Mouse (Mus musculus): ENCODE measurements around the gene Pdzd7. TPM values are rescaled to one million over a fixed set of nuclear protein-coding genes. Genes with fewer than 3 reads are reported as not detected.
A peak's percentile ranks its signal among the peaks of the same experiment; 100 is the strongest.
"Not testable (repeated sequence)": the region's sequence is repeated elsewhere in the genome, so short reads cannot be mapped to it uniquely, and the experiment has no call there.

The Pdzd7 gene
- polyA plus RNA-seq, 1 experiment from 2014 or later = 0.41 TPM

GRCm38 (mm10) chr19:45045236-45045635 is 281 bp downstream of the Pdzd7 start:
- DNase-seq (ENCODE audit: low spot score) (no peak), ATAC-seq (replicated peaks; ENCODE audit: insufficient number of reproducible peaks, low FRiP score, low TSS enrichment, low read depth) (no peak)
- no peaks in the 10 kb centered on the region; the same call in 1 of the 2 replicates for H3K36me3 ChIP-seq (replicated peaks; ENCODE audit: control insufficient read depth, insufficient read depth, low read depth, low read length)
- WGBS = 38% methylated on average over 15 of the region's 15 CpGs
- H3K4me2 ChIP-seq (ENCODE audit: low read depth, low read length) = no peak overlapping the region
- no peak overlapping the region for H3K9ac ChIP-seq (replicated peaks; ENCODE audit: low read length)
- H3K4me3 ChIP-seq (ENCODE audit: low read depth, low read length) = no peak overlapping the region
- H3K4me1 ChIP-seq (ENCODE audit: control insufficient read depth, insufficient read depth, low read length) = peaks cover 13% of the 10 kb centered on the region
- no peak overlapping the region for H3K27ac ChIP-seq (replicated peaks; ENCODE audit: low read depth, low read length)
- H3K9me3 ChIP-seq (replicated peaks; ENCODE audit: control insufficient read depth, low read length) = no peaks in the 10 kb centered on the region
- H3K27me3 ChIP-seq (ENCODE audit: control insufficient read depth, insufficient read depth, low read length) = peaks cover 11% of the 10 kb centered on the region

- ATAC-seq (replicated peaks; ENCODE audit: insufficient number of reproducible peaks, low FRiP score, low TSS enrichment, low read depth) = no peak
- H3K4me3 ChIP-seq (ENCODE audit: low read depth, low read length) = no peak overlapping the region
- H3K9ac ChIP-seq (replicated peaks; ENCODE audit: low read length) = no peak overlapping the region
- no peak for DNase-seq (ENCODE audit: low spot score)
- H3K4me2 ChIP-seq (ENCODE audit: low read depth, low read length) = no peak overlapping the region
- no peaks in the 10 kb centered on the region for H3K9me3 ChIP-seq (replicated peaks; ENCODE audit: control insufficient read depth, low read length)
- H3K36me3 ChIP-seq (replicated peaks; ENCODE audit: control insufficient read depth, insufficient read depth, low read depth, low read length) = no peaks in the 10 kb centered on the region; the same call in 1 of the 2 replicates
- H3K4me1 ChIP-seq (ENCODE audit: control insufficient read depth, insufficient read depth, low read length) = peaks cover 13% of the 10 kb centered on the region
- WGBS = 68% methylated on average over 11 of the region's 11 CpGs
- no peak overlapping the region for H3K27ac ChIP-seq (replicated peaks; ENCODE audit: low read depth, low read length)
- peaks cover 11% of the 10 kb centered on the region for H3K27me3 ChIP-seq (ENCODE audit: control insufficient read depth, insufficient read depth, low read length)
Measured at GRCm38 (mm10) chr19:45044389-45044927, 1.1 kb downstream of the Pdzd7 start.

DNA sequence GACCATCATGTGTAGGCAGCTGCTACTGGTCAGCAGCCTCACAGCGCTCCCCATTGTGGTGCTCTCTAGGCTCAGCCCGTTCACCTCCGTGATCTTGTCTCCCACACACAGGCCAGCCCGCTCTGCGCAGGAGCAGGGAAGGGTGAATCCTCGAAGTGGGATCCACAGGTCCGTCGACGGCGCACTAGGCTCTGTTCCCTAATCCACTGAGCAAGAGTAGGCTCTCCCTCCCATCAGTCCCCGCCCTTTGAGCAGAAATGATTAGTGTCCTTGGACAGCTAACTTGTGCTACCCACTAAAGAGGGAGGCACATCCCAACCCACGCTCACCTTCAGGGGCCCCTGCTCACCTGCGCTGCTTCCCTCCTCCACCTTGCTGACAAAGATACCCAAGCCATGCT is 5.3 kb downstream of the Pdzd7 start:
- DNase-seq (ENCODE audit: low spot score) (no peak), ATAC-seq (replicated peaks; ENCODE audit: insufficient number of reproducible peaks, low FRiP score, low TSS enrichment, low read depth) (no peak)
- Histone ChIP-seq H3K27me3 (ENCODE audit: control insufficient read depth, insufficient read depth, low read length) (no peaks in the 10 kb centered on the region; the same call in 1 of the 2 replicates), H3K9ac (replicated peaks; ENCODE audit: low read length) (no peak overlapping the region), H3K9me3 (replicated peaks; ENCODE audit: control insufficient read depth, low read length) (no peaks in the 10 kb centered on the region), H3K27ac (replicated peaks; ENCODE audit: low read depth, low read length) (no peak overlapping the region), H3K36me3 (replicated peaks; ENCODE audit: control insufficient read depth, insufficient read depth, low read depth, low read length) (no peaks in the 10 kb centered on the region), H3K4me3 (ENCODE audit: low read depth, low read length) (no peak overlapping the region), H3K4me1 (ENCODE audit: control insufficient read depth, insufficient read depth, low read length) (no peaks in the 10 kb centered on the region), H3K4me2 (ENCODE audit: low read depth, low read length) (no peak overlapping the region)
- WGBS = 48% methylated on average over 13 of the region's 13 CpGs

GRCm38 (mm10) chr19:45038198-45038597 is 7.3 kb downstream of the Pdzd7 start:
- H3K4me3 ChIP-seq (ENCODE audit: low read depth, low read length); H3K9me3 ChIP-seq (replicated peaks; ENCODE audit: control insufficient read depth, low read length); H3K27ac ChIP-seq (replicated peaks; ENCODE audit: low read depth, low read length); H3K4me2 ChIP-seq (ENCODE audit: low read depth, low read length); H3K36me3 ChIP-seq (replicated peaks; ENCODE audit: control insufficient read depth, insufficient read depth, low read depth, low read length); ATAC-seq (replicated peaks; ENCODE audit: insufficient number of reproducible peaks, low FRiP score, low TSS enrichment, low read depth); H3K27me3 ChIP-seq (ENCODE audit: control insufficient read depth, insufficient read depth, low read length); H3K4me1 ChIP-seq (ENCODE audit: control insufficient read depth, insufficient read depth, low read length); DNase-seq (ENCODE audit: low spot score); H3K9ac ChIP-seq (replicated peaks; ENCODE audit: low read length): not testable (repeated sequence)
- 91% methylated on average over 7 of the region's 7 CpGs for WGBS

DNA sequence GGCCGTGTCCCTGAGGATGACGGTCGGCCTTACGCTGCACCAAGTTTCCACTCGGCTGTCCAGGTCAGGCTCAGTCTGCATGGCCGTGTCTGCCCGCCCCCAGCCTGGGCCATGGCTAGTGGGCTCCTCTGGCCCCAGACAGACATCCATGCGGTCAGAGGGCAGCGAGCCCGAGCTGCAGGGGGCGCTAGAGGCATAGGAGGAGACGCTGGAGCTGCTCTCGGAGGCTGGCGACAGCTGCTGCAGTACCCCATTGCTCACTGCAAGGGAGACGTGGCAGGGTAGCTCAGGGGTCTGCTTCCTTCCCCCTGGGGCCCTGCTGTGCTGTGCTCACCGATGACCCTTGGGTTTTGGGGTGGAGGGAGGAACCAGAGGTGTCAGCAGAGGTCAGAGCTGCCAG is 8.7 kb downstream of the Pdzd7 start:
- no peak for ATAC-seq (replicated peaks; ENCODE audit: insufficient number of reproducible peaks, low FRiP score, low TSS enrichment, low read depth)
- 24% methylated on average over 16 of the region's 16 CpGs for WGBS
- no peaks in the 10 kb centered on the region for H3K9me3 ChIP-seq (replicated peaks; ENCODE audit: control insufficient read depth, low read length)
- H3K27ac ChIP-seq (replicated peaks; ENCODE audit: low read depth, low read length) = no peak overlapping the region
- peak; percentile 49 for DNase-seq (ENCODE audit: low spot score)
- no peak overlapping the region for H3K4me2 ChIP-seq (ENCODE audit: low read depth, low read length)
- no peaks in the 10 kb centered on the region; the same call in 1 of the 2 replicates for H3K27me3 ChIP-seq (ENCODE audit: control insufficient read depth, insufficient read depth, low read length)
- H3K9ac ChIP-seq (replicated peaks; ENCODE audit: low read length) = no peak overlapping the region
- H3K4me1 ChIP-seq (ENCODE audit: control insufficient read depth, insufficient read depth, low read length) = no peaks in the 10 kb centered on the region
- H3K36me3 ChIP-seq (replicated peaks; ENCODE audit: control insufficient read depth, insufficient read depth, low read depth, low read length) = no peaks in the 10 kb centered on the region
- H3K4me3 ChIP-seq (ENCODE audit: low read depth, low read length) = no peak overlapping the region

DNA sequence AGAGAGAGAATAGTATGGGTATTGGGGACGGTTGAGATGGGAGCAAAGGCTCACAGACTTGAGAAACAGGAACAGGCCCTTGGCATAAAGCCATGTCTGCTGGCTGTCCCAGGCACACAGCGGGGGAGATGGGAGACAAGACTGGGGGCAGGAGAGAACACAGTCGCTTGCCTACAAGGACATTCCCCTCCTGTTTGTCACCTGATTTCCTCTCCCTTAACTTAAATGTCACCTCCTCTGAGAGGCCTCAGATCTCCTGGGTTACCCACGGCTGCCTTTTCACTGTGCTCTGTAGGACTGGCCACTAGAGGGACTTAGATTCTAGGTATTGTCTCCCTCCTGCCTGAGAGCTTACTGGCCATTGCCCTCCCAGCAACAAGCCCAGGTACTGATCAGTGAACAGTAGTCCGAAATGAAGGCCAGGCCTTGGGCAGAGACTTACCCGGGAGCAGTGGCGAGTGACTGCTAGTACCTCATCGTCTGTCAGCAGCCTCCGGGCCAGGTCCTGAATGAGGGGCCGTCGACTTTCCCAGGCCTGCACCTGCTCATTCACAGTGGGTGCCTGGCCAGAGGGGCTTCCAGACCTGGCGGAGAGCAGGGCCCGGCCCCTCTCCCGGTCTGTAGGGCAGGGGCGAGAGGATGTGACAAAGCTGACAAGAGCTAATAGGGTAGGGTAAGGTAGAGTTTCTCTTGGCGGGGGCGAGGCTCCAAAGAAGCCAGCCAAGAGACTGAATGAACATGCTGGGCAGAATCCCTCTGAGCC is 12.8 kb downstream of the Pdzd7 start:
- 48% methylated on average over 17 of the region's 17 CpGs for WGBS
- DNase-seq (ENCODE audit: low spot score) = no peak
- no peak overlapping the region for H3K27ac ChIP-seq (replicated peaks; ENCODE audit: low read depth, low read length)
- H3K27me3 ChIP-seq (ENCODE audit: control insufficient read depth, insufficient read depth, low read length) = no peaks in the 10 kb centered on the region
- no peak overlapping the region for H3K9ac ChIP-seq (replicated peaks; ENCODE audit: low read length)
- H3K4me1 ChIP-seq (ENCODE audit: control insufficient read depth, insufficient read depth, low read length) = no peaks in the 10 kb centered on the region; the same call in 1 of the 2 replicates
- ATAC-seq (replicated peaks; ENCODE audit: insufficient number of reproducible peaks, low FRiP score, low TSS enrichment, low read depth) = no peak
- H3K9me3 ChIP-seq (replicated peaks; ENCODE audit: control insufficient read depth, low read length) = no peaks in the 10 kb centered on the region
- peaks cover 5% of the 10 kb centered on the region; the same call in 1 of the 2 replicates for H3K36me3 ChIP-seq (replicated peaks; ENCODE audit: control insufficient read depth, insufficient read depth, low read depth, low read length)
- no peak overlapping the region for H3K4me3 ChIP-seq (ENCODE audit: low read depth, low read length)
- H3K4me2 ChIP-seq (ENCODE audit: low read depth, low read length) = no peak overlapping the region

DNA sequence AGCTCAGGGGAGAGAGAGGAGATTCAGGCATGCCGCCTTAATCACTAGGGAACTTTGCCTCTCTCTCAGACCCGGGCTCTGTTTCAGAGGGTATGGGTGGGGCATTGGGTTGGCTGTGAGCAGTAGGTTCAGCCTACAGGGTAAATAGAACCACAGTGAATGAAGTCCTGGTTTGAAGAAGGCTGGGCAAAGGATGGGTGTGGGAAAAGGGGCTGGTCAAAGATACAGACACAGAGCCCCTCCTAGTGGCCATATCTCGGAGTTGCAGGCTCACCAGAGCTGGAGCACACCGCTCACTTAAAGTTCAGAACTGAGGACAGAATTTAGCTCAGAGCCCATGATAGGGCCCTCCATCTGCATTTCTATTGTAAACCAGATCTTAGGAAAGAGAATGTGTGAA is 13.7 kb downstream of the Pdzd7 start:
- Histone ChIP-seq H3K36me3 (replicated peaks; ENCODE audit: control insufficient read depth, insufficient read depth, low read depth, low read length) (peaks cover 8% of the 10 kb centered on the region; the same call in 1 of the 2 replicates), H3K27me3 (ENCODE audit: control insufficient read depth, insufficient read depth, low read length) (no peaks in the 10 kb centered on the region), H3K9me3 (replicated peaks; ENCODE audit: control insufficient read depth, low read length) (no peaks in the 10 kb centered on the region), H3K27ac (replicated peaks; ENCODE audit: low read depth, low read length) (no peak overlapping the region), H3K4me2 (ENCODE audit: low read depth, low read length) (no peak overlapping the region), H3K9ac (replicated peaks; ENCODE audit: low read length) (no peak overlapping the region), H3K4me3 (ENCODE audit: low read depth, low read length) (no peak overlapping the region), H3K4me1 (ENCODE audit: control insufficient read depth, insufficient read depth, low read length) (no peaks in the 10 kb centered on the region; the same call in 1 of the 2 replicates)
- 0 out of 2 replicates have a peak, but pooled peaks have one; percentile 12 for ATAC-seq (replicated peaks; ENCODE audit: insufficient number of reproducible peaks, low FRiP score, low TSS enrichment, low read depth)
- WGBS = 21% methylated on average over 4 of the region's 4 CpGs
- DNase-seq (ENCODE audit: low spot score) = peak; percentile 91
